Mouse (Mus musculus): ENCODE data around the gene Olfr96.

Gene Olfr96

GRCm38 (mm10) chr17:37275626-37276248, 55.8 kb downstream of the Olfr96 start:
- DNase-seq, result no peak

Measured in layer of hippocampus, adult 9-11 months (tissue).